Mouse (Mus musculus) ES-Bruce4 (cell line): ENCODE measurements around the gene Wdr73. TPM values are rescaled to one million over a fixed set of nuclear protein-coding genes. Genes with fewer than 3 reads are reported as not detected.

Source experiments
- H3K27ac ChIP-seq: 2 replicates; pipeline ENCODE4 v1.5.1; 2012; ENCODE audit warnings: low read length, inconsistent platforms; ENCODE audit not compliant: insufficient read depth
- H3K27me3 ChIP-seq: 2 replicates; pipeline ENCODE4 v1.6.1; 2012; ENCODE audit warnings: mild to moderate bottlenecking, low read length, inconsistent platforms; ENCODE audit not compliant: control insufficient read depth, poor library complexity, insufficient read depth, severe bottlenecking
- H3K36me3 ChIP-seq: 2 replicates; pipeline ENCODE4 v1.6.1; 2012; ENCODE audit warnings: inconsistent platforms, mild to moderate bottlenecking, low read length, moderate library complexity; ENCODE audit not compliant: control insufficient read depth, poor library complexity, insufficient read depth, severe bottlenecking
- H3K4me1 ChIP-seq: one replicate; pipeline ENCODE4 v1.8.1; 2011; ENCODE audit warnings: low read length; ENCODE audit not compliant: control insufficient read depth, insufficient read depth
- H3K4me3 ChIP-seq: 2 replicates; pipeline ENCODE4 v1.5.1; 2011; ENCODE audit warnings: low read depth, mild to moderate bottlenecking, low read length
- H3K9ac ChIP-seq: 2 replicates; pipeline ENCODE4 v1.6.1; 2012; ENCODE audit warnings: low read depth, mild to moderate bottlenecking, inconsistent platforms; ENCODE audit not compliant: poor library complexity, severe bottlenecking
- H3K9me3 ChIP-seq: replicated peaks from 2 replicates; pipeline ENCODE4 v1.6.1; 2012; ENCODE audit warnings: mild to moderate bottlenecking, low read length, inconsistent platforms; ENCODE audit not compliant: control insufficient read depth, poor library complexity, insufficient read depth, severe bottlenecking
- CTCF ChIP-seq: IDR thresholded peaks from one replicate; pipeline ENCODE4 v1.8.1; 2011; ENCODE audit warnings: low read depth, low read length
- EP300 ChIP-seq: IDR thresholded peaks from 2 replicates; pipeline ENCODE4 v1.6.1; 2011; ENCODE audit warnings: low read depth, low read length; ENCODE audit not compliant: insufficient read depth
- POLR2A ChIP-seq: IDR thresholded peaks from one replicate; pipeline ENCODE4 v1.8.1; 2011; ENCODE audit warnings: low read length; ENCODE audit not compliant: insufficient read depth
- polyA plus RNA-seq: library from polyadenylated mRNA; stranded (reverse); fragments of >200 nt; gene quantifications from 2 replicates; pipeline ENCODE4 v1.2.4, GENCODE M21; 2011; ENCODE audit warnings: low read depth; ENCODE audit not compliant: missing spikeins, insufficient read depth, insufficient read length

Wdr73 gene
- polyA plus RNA-seq, 1 experiment = 35.9 TPM

DNA sequence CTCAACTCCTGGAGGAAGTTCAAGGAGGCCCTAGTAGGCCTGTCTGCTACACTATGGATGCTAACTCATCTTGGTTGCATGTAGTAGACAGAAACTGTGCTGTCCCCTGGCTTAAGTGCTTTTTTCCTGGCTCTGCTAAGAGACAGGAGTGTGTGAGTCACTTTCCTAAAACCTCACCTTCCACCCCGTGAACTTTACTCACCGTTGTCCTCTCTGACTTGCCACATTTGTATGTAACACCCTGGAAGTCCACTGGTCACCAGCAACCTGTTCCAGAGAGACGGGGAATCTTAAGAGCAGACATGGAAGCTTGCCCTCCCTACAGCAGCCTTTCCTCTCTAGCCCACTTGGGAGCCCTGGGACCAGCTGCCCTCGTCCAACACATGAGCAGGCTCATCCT, 3.3 kb downstream of the Wdr73 start:
- Histone ChIP-seq H3K4me1 (no peaks in the 10 kb centered on the region), H3K36me3 (peaks cover 33% of the 10 kb centered on the region), H3K27me3 (no peaks in the 10 kb centered on the region), H3K27ac (no peak overlapping the region), H3K9ac (no peak overlapping the region), H3K4me3 (no peak overlapping the region), H3K9me3 (no peaks in the 10 kb centered on the region)
- TF ChIP-seq EP300 = no peak
- TF ChIP-seq POLR2A = no peak
- no peak for TF ChIP-seq CTCF

DNA sequence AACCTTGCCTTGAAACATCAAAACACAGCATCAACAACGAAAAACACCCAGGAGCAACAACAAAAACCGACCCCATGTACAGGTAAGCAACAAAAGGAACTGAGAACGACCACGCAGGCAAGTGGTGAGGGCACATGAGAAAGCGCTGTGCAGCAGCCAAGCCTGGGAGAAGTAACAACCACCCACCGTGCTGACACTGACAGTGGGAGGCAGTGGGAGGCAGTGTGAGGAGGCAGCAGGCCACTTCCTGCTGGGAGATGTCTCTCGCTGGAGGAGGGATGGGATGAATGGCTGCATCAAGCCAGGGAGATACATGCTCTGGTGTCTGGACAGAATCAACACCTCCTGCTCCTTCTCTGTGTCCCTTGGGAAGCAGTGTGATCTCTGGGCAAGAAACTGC, 3.9 kb downstream of the Wdr73 start:
- no peaks in the 10 kb centered on the region for H3K4me1 ChIP-seq
- TF ChIP-seq EP300 (no peak), CTCF (no peak), POLR2A (no peak)
- H3K27me3 ChIP-seq = no peaks in the 10 kb centered on the region
- no peak overlapping the region for H3K27ac ChIP-seq
- H3K9ac ChIP-seq = no peak overlapping the region
- no peaks in the 10 kb centered on the region for H3K9me3 ChIP-seq
- peaks cover 37% of the 10 kb centered on the region for H3K36me3 ChIP-seq
- no peak overlapping the region for H3K4me3 ChIP-seq

DNA sequence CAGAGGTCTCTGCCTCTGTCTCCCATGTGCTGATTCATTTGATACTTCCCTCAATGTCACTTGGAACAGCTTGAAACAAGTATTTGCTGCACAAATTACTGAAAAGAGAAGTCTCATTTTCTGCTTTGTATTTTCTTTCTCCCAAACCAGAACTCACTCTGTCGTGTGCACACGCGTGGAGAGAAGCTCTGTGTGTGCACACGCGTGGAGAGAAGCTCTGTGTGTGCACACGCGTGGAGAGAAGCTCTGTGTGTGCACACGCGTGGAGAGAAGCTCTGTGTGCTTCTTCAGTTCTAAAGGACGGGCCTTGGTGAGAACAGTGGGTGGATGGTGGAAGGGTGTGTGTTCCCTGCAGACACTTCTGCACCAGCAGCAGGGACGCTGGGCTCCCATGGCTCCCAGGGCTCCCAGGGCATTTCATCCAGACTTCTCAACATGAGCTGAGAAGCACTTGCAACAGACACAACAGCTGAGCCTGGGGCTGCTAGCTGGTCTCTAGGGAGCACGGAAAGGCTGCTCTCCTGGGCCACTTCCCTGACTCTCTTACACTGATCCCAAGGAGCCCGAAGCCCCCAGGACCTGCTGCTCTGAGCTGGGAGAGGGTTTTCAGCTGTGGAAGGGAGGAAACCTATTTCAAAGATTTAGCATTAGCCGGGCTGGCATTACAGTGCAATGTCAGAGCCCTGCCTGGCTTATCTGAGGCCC, 6.1 kb downstream of the Wdr73 start:
- Histone ChIP-seq H3K36me3 (peaks cover 51% of the 10 kb centered on the region), H3K9me3 (no peaks in the 10 kb centered on the region), H3K4me3 (no peak overlapping the region), H3K27ac (no peak overlapping the region), H3K4me1 (no peaks in the 10 kb centered on the region), H3K9ac (no peak overlapping the region), H3K27me3 (no peaks in the 10 kb centered on the region)
- no peak for TF ChIP-seq CTCF
- no peak for TF ChIP-seq POLR2A
- no peak for TF ChIP-seq EP300

DNA sequence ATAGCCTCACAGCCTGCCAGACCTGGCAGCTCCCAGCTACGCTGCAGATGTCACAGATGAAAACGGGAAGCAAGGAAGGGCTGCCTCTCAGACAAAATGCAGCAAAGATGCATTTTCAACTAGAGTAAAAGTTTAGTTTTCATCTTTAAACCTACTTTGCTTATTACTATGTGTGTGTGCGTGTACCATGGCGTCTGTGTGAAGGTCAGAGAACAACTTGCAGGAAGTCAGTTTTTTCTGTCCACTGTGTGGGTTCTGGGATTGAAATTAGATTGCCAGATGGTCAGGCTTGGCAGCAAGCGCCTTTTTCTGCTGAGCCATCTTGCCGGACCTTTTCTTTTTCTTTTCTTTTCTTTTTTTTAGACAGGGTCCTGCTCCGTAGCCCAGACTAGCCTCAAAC, 6.9 kb downstream of the Wdr73 start:
- no peaks in the 10 kb centered on the region for H3K9me3 ChIP-seq
- TF ChIP-seq EP300 (no peak), POLR2A (no peak), CTCF (no peak)
- H3K9ac ChIP-seq = no peak overlapping the region
- H3K36me3 ChIP-seq = peaks cover 51% of the 10 kb centered on the region
- no peaks in the 10 kb centered on the region for H3K27me3 ChIP-seq
- H3K4me1 ChIP-seq = peaks cover 2% of the 10 kb centered on the region
- H3K27ac ChIP-seq = no peak overlapping the region
- no peak overlapping the region for H3K4me3 ChIP-seq

DNA sequence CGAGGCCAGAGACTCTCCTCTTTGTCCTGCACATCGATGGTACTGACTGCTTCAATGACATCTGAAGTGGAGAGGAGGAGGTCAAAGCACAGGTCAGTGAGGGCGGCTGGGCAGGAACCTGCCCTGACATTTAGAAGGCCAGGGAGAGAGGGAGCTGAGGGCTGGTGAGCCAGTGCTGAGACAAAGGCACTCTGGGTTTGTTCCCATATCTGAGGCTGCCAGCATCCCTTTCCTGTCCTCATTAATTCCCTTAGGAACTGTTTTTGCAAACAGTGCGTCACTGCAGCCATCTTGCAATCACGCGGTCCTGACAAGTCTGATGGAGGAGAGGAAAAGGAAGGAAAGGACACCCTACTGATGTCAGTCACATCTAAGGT, 7.3 kb downstream of the Wdr73 start:
- peaks cover 48% of the 10 kb centered on the region for H3K36me3 ChIP-seq
- TF ChIP-seq POLR2A (no peak), CTCF (no peak), EP300 (no peak)
- no peaks in the 10 kb centered on the region for H3K9me3 ChIP-seq
- H3K4me1 ChIP-seq = peaks cover 2% of the 10 kb centered on the region
- H3K27ac ChIP-seq = no peak overlapping the region
- H3K9ac ChIP-seq = no peak overlapping the region
- H3K4me3 ChIP-seq = no peak overlapping the region
- no peaks in the 10 kb centered on the region for H3K27me3 ChIP-seq

DNA sequence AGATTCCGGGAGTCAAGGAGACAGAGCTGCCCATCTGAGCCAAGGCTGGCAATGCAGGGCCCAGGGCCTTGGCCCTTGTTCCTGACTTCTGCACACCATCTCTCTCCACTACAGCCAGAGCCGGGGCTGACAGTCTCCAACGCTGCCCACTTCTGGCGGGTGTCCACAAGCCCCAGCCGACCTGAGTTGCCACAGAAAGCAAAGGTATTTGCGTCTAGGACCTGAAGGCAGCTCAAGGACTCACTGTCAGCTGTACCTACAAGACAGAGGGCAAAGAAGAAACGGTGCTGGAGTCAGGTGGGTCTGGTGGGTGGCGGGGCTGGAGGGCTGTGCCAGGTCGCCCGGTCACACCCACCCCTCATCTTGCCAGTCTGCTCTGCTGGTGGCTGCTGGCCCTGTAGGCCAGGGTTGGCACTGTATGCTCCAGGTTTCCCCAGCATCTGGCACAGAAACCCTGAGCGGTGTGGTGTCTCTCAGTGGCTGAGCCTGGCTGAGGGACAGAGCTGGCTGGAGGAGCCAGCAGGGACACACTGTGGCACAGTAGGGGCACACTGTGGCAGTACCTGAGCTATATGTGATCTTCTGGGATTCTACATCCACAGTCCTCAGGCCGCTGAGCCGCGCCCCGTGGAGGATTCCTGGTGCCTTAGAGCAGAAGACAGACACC, 7.8 kb downstream of the Wdr73 start:
- Histone ChIP-seq H3K27me3 (no peaks in the 10 kb centered on the region), H3K9me3 (no peaks in the 10 kb centered on the region), H3K4me1 (peaks cover 2% of the 10 kb centered on the region), H3K27ac (no peak overlapping the region), H3K9ac (no peak overlapping the region), H3K4me3 (no peak overlapping the region), H3K36me3 (peaks cover 44% of the 10 kb centered on the region)
- no peak for TF ChIP-seq CTCF
- no peak for TF ChIP-seq EP300
- TF ChIP-seq POLR2A = no peak
